Mouse (Mus musculus) yolk sac, embryonic 10.5 days (tissue): ENCODE data around the gene Mob3c.

Experiments used
- DNase-seq: peaks from one replicate; pipeline ENCODE4 v3.0.0-alpha.2; 2017; ENCODE audit warnings: low spot score

The Mob3c gene

GRCm38 (mm10) chr4:115827888-115828571, at the start of gene Mob3c:
Mob3c (plus strand) TSS chr4:115828092.
- peak; percentile 93 for DNase-seq

GRCm38 (mm10) chr4:115780269-115780668, 47.6 kb upstream of the Mob3c start:
- DNase-seq, result no peak

- DNase-seq, result no peak
Measured at GRCm38 (mm10) chr4:115780918-115781317, 47.0 kb upstream of the Mob3c start, which contains the start of gene Tex38. Tex38 (minus strand) TSS chr4:115781018.

- no peak for DNase-seq
Measured at GRCm38 (mm10) chr4:115782026-115782805, 45.7 kb upstream of the Mob3c start.

- DNase-seq, result peak; percentile 78
Measured at GRCm38 (mm10) chr4:115784769-115785510, 43.0 kb upstream of the Mob3c start, which contains the start of gene Atpaf1. Atpaf1 (plus strand) TSS chr4:115784812.

- no peak for DNase-seq
Measured at GRCm38 (mm10) chr4:115785511-115786034, 42.3 kb upstream of the Mob3c start.

- no peak for DNase-seq
Measured at GRCm38 (mm10) chr4:115790864-115791263, 37.0 kb upstream of the Mob3c start.

- DNase-seq, result no peak
Measured at GRCm38 (mm10) chr4:115795360-115795759, 32.5 kb upstream of the Mob3c start.

GRCm38 (mm10) chr4:115799981-115800380, 27.9 kb upstream of the Mob3c start:
- DNase-seq, result no peak

GRCm38 (mm10) chr4:115812326-115812725, 15.6 kb upstream of the Mob3c start:
- DNase-seq, result no peak

- DNase-seq, result no peak
Measured at GRCm38 (mm10) chr4:115815606-115816005, 12.3 kb upstream of the Mob3c start.

GRCm38 (mm10) chr4:115820199-115820598, 7.7 kb upstream of the Mob3c start:
- no peak for DNase-seq

- no peak for DNase-seq
Measured at GRCm38 (mm10) chr4:115820944-115821343, 6.9 kb upstream of the Mob3c start.

GRCm38 (mm10) chr4:115821431-115821830, 6.5 kb upstream of the Mob3c start:
- DNase-seq, result no peak

- no peak for DNase-seq
Measured at GRCm38 (mm10) chr4:115821928-115822327, 6.0 kb upstream of the Mob3c start.

- DNase-seq, result no peak
Measured at GRCm38 (mm10) chr4:115824178-115824577, 3.7 kb upstream of the Mob3c start.

- no peak for DNase-seq
Measured at GRCm38 (mm10) chr4:115825271-115825670, 2.6 kb upstream of the Mob3c start.

GRCm38 (mm10) chr4:115827066-115827465, 826 bp upstream of the Mob3c start:
- DNase-seq, result no peak

GRCm38 (mm10) chr4:115827535-115827887, 381 bp upstream of the Mob3c start:
- no peak for DNase-seq

GRCm38 (mm10) chr4:115828572-115828902, 645 bp downstream of the Mob3c start:
- DNase-seq, result no peak

GRCm38 (mm10) chr4:115830491-115830890, 2.6 kb downstream of the Mob3c start:
- no peak for DNase-seq

GRCm38 (mm10) chr4:115831221-115831620, 3.3 kb downstream of the Mob3c start:
- DNase-seq, result no peak

GRCm38 (mm10) chr4:115832040-115832439, 4.1 kb downstream of the Mob3c start:
- no peak for DNase-seq
